Mouse (Mus musculus) heart, embryonic 11.5 days (tissue): ENCODE data around the gene Kif26a. TPM values are rescaled to one million over a fixed set of nuclear protein-coding genes. Genes with fewer than 3 reads are reported as not detected.

ENCODE experiments used
- ATAC-seq: fragments of 200-750 bp; cut with Nextera tagmentation; replicated peaks from 2 replicates; pipeline ENCODE4 v1.8.0; 2017; ENCODE audit warnings: moderate library complexity; ENCODE audit not compliant: insufficient number of reproducible peaks, low FRiP score, low TSS enrichment
- H3K27ac ChIP-seq: fragments of 300-500 bp; sonication (generic); 2 replicates; pipeline ENCODE4 v1.5.1; 2014; ENCODE audit warnings: mild to moderate bottlenecking, low read depth, low read length
- H3K27me3 ChIP-seq: fragments of 300-500 bp; sonication (generic); 2 replicates; pipeline ENCODE4 v1.6.1; 2014; ENCODE audit warnings: mild to moderate bottlenecking, low read length, mixed read lengths; ENCODE audit not compliant: control insufficient read depth, insufficient read depth
- H3K36me3 ChIP-seq: fragments of 300-500 bp; sonication (generic); 2 replicates; pipeline ENCODE4 v1.6.1; 2014; ENCODE audit warnings: mild to moderate bottlenecking, low read length, moderate library complexity, mixed read lengths; ENCODE audit not compliant: control insufficient read depth, insufficient read depth
- H3K4me1 ChIP-seq: fragments of 300-500 bp; sonication (generic); 2 replicates; pipeline ENCODE4 v1.6.1; 2014; ENCODE audit warnings: low read length; ENCODE audit not compliant: control insufficient read depth, insufficient read depth
- H3K4me2 ChIP-seq: fragments of 300-500 bp; sonication (generic); 2 replicates; pipeline ENCODE4 v1.6.1; 2014; ENCODE audit warnings: mild to moderate bottlenecking, moderate library complexity
- H3K4me3 ChIP-seq: fragments of 300-500 bp; sonication (generic); 2 replicates; pipeline ENCODE4 v1.5.1; 2014; ENCODE audit warnings: low read depth, low read length
- H3K9ac ChIP-seq: fragments of 300-500 bp; sonication (generic); 2 replicates; pipeline ENCODE4 v1.6.1; 2014; ENCODE audit warnings: mild to moderate bottlenecking, low read depth, low read length, moderate library complexity
- H3K9me3 ChIP-seq: fragments of 300-500 bp; sonication (generic); replicated peaks from 2 replicates; pipeline ENCODE4 v1.6.1; 2016; ENCODE audit warnings: low read length; ENCODE audit not compliant: control insufficient read depth
- WGBS: fragments of 180-500 bp; shearing (Covaris S2); extraction: QIAGEN DNeasy Blood & Tissue Kit; methylation state at CpG from one replicate; pipeline ENCODE4 v1.1.7; 2014; ENCODE audit not compliant: insufficient replicate concordance; 5-methylcytosine and 5-hydroxymethylcytosine counted together
- polyA plus RNA-seq: library from polyadenylated mRNA; unstranded; fragments of >200 nt; fragmentation: Nextera tagmentation; extraction: Ambion mirVana; gene quantifications from 2 replicates; pipeline ENCODE4 v1.2.1, GENCODE M21; 2014

Gene Kif26a
- polyA plus RNA-seq, 1 experiment from 2014 or later, result 1.3 TPM

DNA sequence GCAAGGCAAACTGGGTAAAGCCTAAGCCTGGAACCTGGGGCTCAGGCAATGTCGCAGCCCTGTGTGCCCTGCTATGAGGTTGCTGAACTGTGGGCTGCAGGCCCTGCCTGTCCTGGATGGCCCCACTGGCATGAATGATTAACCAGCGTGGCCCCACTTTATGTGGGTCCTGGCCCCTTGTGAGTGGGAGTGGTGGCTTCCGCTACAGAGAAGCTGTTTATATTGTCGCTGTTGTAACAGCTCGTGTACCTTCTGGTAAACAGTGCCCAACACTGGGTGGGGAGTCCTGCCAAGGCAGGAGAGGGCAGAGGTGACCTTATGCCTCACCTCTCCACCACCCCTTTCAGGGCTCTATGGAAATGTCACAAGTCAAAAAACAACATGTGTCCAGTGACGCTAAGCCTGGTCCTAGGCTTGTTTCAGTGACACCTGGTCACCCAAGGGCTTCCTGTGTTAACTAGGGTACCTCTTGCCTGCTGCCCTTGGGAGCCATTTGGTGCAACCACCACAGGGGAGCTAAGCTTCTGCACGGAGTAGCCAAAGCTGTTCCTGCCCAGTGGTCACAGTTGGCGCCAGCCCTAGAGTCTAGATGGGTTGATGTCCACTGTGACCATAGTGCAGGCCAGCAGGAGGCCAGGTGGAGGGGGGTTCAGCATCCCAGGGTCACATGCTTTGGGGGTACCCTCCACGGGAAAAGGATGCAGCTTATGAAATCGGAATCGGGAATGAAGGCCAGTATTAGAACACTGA is 37.1 kb upstream of the Kif26a start:
- H3K4me3 ChIP-seq, result no peak overlapping the region
- H3K27me3 ChIP-seq, result peaks cover 26% of the 10 kb centered on the region
- ATAC-seq, result no peak
- H3K27ac ChIP-seq, result no peak overlapping the region
- no peaks in the 10 kb centered on the region for H3K4me1 ChIP-seq
- no peak overlapping the region for H3K4me2 ChIP-seq
- no peaks in the 10 kb centered on the region for H3K36me3 ChIP-seq
- no peaks in the 10 kb centered on the region for H3K9me3 ChIP-seq
- 77% methylated on average over 11 of the region's 11 CpGs for WGBS
- H3K9ac ChIP-seq, result no peak overlapping the region

DNA sequence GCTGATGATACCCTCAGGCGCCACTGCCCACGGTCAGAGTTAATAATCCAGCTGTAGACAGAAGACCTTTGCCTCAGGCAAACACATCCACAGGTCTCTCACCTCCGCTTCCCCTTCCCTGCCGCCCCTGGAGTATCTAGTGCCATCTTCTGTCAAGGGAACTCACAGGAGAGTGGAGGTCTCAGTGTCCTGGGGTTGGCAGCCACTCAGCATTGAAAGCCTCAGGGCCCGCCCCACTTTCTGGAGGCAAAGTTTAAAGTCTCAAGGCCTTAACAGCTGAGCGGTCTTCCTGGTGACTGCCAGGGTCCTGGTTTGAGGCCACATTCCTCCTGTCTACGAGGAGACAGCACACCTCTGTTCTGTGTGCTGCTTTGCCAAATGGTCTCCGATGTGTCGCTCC is 36.3 kb upstream of the Kif26a start:
- ATAC-seq, result no peak
- WGBS, result 81% methylated on average over 9 of the region's 9 CpGs
- H3K9me3 ChIP-seq, result no peaks in the 10 kb centered on the region
- H3K27me3 ChIP-seq, result peaks cover 29% of the 10 kb centered on the region
- H3K4me2 ChIP-seq, result no peak overlapping the region
- H3K27ac ChIP-seq, result no peak overlapping the region
- no peaks in the 10 kb centered on the region for H3K4me1 ChIP-seq
- no peak overlapping the region for H3K4me3 ChIP-seq
- H3K36me3 ChIP-seq, result no peaks in the 10 kb centered on the region
- H3K9ac ChIP-seq, result no peak overlapping the region

DNA sequence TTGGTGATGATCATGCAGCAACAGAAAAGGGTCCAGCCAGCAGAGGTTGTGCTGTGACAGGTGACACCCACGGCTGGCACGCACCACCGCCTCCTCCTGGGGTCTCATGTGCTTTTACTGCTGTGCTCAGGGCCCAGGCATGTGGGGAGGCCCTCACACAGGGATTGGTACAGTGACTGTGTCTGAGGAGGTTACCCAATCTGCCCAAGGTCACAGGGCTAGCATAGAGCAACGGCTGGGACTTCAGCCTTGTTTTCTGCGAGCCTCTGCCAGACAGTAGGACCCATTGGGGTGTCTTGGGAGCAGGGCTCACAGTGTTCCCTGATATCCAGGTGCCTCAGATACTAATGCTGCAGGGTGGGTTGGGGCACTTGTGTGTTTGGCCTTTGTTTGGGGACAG is 34.7 kb upstream of the Kif26a start:
- Histone ChIP-seq H3K9me3 (no peaks in the 10 kb centered on the region), H3K4me2 (no peak overlapping the region), H3K4me3 (no peak overlapping the region), H3K27ac (no peak overlapping the region), H3K27me3 (peaks cover 30% of the 10 kb centered on the region), H3K9ac (no peak overlapping the region), H3K36me3 (no peaks in the 10 kb centered on the region), H3K4me1 (no peaks in the 10 kb centered on the region)
- 73% methylated on average over 5 of the region's 5 CpGs for WGBS
- ATAC-seq, result no peak

GRCm38 (mm10) chr12:112112235-112112634 is 33.8 kb upstream of the Kif26a start:
- no peaks in the 10 kb centered on the region for H3K9me3 ChIP-seq
- WGBS, result 84% methylated on average over 6 of the region's 6 CpGs
- no peaks in the 10 kb centered on the region for H3K4me1 ChIP-seq
- no peak for ATAC-seq
- H3K27ac ChIP-seq, result no peak overlapping the region
- H3K36me3 ChIP-seq, result no peaks in the 10 kb centered on the region
- no peak overlapping the region for H3K4me2 ChIP-seq
- H3K27me3 ChIP-seq, result peaks cover 33% of the 10 kb centered on the region
- no peak overlapping the region for H3K9ac ChIP-seq
- H3K4me3 ChIP-seq, result no peak overlapping the region

DNA sequence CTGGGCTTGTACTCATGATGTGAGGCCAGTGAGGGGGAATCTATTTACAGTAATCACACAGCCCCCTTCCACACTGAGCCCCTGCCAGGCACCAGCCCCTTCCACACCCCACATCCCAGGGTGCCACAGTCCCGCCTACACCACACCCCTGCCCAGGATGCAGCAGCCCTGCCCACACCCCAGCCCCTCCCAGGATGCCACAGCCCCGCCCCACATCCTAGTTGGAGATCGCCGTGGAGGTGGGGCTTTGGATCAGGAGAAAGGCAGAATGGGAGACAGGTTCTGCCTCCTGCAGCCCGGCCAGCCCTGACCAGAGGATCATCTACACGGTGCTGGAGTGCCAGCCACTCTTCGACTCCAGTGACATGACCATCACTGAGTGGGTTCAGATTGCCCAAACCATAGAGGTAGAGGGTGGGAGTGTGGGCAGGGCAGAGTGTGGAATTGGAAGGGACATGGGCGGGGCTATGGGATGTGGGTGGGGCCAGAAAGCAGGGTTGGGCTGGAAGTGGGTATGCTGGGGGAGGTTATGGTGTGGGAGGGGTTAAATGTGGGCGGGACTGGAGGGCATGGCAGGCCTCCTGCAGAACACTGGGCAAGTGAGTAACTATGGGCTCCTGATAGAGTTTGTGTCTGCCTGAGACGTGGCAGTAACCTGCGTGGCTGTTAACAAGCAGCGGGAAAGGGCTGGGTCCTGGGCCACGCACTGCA is 33.2 kb upstream of the Kif26a start:
- Histone ChIP-seq H3K27ac (no peak overlapping the region), H3K9ac (no peak overlapping the region), H3K36me3 (no peaks in the 10 kb centered on the region), H3K9me3 (no peaks in the 10 kb centered on the region), H3K4me1 (no peaks in the 10 kb centered on the region), H3K27me3 (peaks cover 27% of the 10 kb centered on the region), H3K4me2 (no peak overlapping the region), H3K4me3 (no peak overlapping the region)
- ATAC-seq, result 0 out of 2 replicates have a peak, but pooled peaks have one; percentile 20
- 16% methylated on average over 13 of the region's 13 CpGs for WGBS

- 14% methylated on average over 7 of the region's 7 CpGs for WGBS
- Histone ChIP-seq H3K4me3 (no peak overlapping the region), H3K9ac (no peak overlapping the region), H3K27me3 (peaks cover 22% of the 10 kb centered on the region), H3K9me3 (no peaks in the 10 kb centered on the region), H3K27ac (no peak overlapping the region), H3K36me3 (no peaks in the 10 kb centered on the region), H3K4me2 (no peak overlapping the region), H3K4me1 (no peaks in the 10 kb centered on the region)
- ATAC-seq, result no peak
These were observed 32.3 kb upstream of the Kif26a start for GRCm38 (mm10) chr12:112113710-112114109.

- 79% methylated on average over 5 of the region's 5 CpGs for WGBS
- H3K27me3 ChIP-seq, result peaks cover 19% of the 10 kb centered on the region
- no peaks in the 10 kb centered on the region for H3K4me1 ChIP-seq
- no peak overlapping the region for H3K9ac ChIP-seq
- no peak overlapping the region for H3K4me2 ChIP-seq
- H3K36me3 ChIP-seq, result no peaks in the 10 kb centered on the region
- no peaks in the 10 kb centered on the region for H3K9me3 ChIP-seq
- H3K4me3 ChIP-seq, result no peak overlapping the region
- ATAC-seq, result no peak
- no peak overlapping the region for H3K27ac ChIP-seq
These were observed 29.0 kb upstream of the Kif26a start for GRCm38 (mm10) chr12:112117006-112117405.

DNA sequence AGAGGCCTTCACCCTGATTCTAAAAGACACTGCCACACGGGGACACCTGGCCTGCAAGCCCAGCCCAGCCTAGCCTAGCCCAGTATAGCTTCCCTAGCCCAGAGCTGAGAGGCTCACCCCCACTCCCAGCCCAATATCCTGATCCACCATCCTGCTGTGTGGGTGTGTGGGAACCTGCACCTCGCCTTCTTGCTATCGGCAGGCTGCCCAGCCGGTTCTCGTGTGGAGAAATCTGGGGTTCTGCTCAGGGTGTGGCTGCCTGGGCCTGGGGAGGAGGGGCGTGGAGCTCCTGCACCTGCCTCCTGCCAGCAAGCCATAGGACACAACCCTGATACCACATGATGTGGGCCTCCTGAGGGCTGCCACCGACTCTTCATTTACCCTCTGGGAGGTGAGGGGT is 28.4 kb upstream of the Kif26a start:
- 77% methylated on average over 7 of the region's 7 CpGs for WGBS
- H3K4me2 ChIP-seq, result no peak overlapping the region
- no peak overlapping the region for H3K27ac ChIP-seq
- peaks cover 18% of the 10 kb centered on the region for H3K27me3 ChIP-seq
- H3K4me3 ChIP-seq, result no peak overlapping the region
- no peaks in the 10 kb centered on the region for H3K4me1 ChIP-seq
- no peaks in the 10 kb centered on the region for H3K36me3 ChIP-seq
- ATAC-seq, result no peak
- H3K9ac ChIP-seq, result no peak overlapping the region
- H3K9me3 ChIP-seq, result no peaks in the 10 kb centered on the region

GRCm38 (mm10) chr12:112121188-112121587 is 24.8 kb upstream of the Kif26a start:
- no peaks in the 10 kb centered on the region for H3K9me3 ChIP-seq
- 68% methylated on average over 3 of the region's 3 CpGs for WGBS
- H3K27me3 ChIP-seq, result peaks cover 15% of the 10 kb centered on the region
- H3K4me2 ChIP-seq, result no peak overlapping the region
- H3K27ac ChIP-seq, result no peak overlapping the region
- ATAC-seq, result no peak
- no peaks in the 10 kb centered on the region for H3K36me3 ChIP-seq
- H3K4me3 ChIP-seq, result no peak overlapping the region
- H3K9ac ChIP-seq, result no peak overlapping the region
- no peaks in the 10 kb centered on the region for H3K4me1 ChIP-seq
